Comparison of ENCODE assay signal across 10 mouse cellular contexts in genomic region chr6:99033062-99033461, GRCm38 (mm10).
DNase-seq lines count a peak whose midpoint lies in the region; ATAC-seq and TF ChIP-seq lines count a peak whose summit lies in the region.
"Had no signal": no experiment of that assay in that cellular context is flagged by ENCODE, and none has a peak within 500 bp of the region (broad histone marks: within the 10 kb centered on the region; RNA-seq: fewer than 3 reads in every experiment).

No protein-coding gene starts in this region.

- DNase-seq in layer of hippocampus, adult 2 months (ENCODE audit: low spot score in 2 of 2) = no peak
- DNase-seq in layer of hippocampus, adult 9-10 months (ENCODE audit: low spot score) = no peak
- DNase-seq in A20 (ENCODE audit: low read depth, low spot score) (peak; percentile 16), ES-CJ7 (ENCODE audit: low read depth, low spot score) (peak; percentile 70)
- DNase-seq in lung, embryonic 14.5 days = no peak
- no peak for DNase-seq in left cerebral cortex, postnatal 10 days (ENCODE audit: extremely low spot score in 1 of 2, low spot score in 2 of 2)
- DNase-seq in cerebellum, postnatal 14 days = no peak
- DNase-seq: adrenal gland, postnatal 25 days; liver, embryonic 13.5 days had no signal

- no peak overlapping the region for H3K4me2 ChIP-seq in lung, embryonic 14.5 days
- H3K4me2 ChIP-seq: intestine, embryonic 15.5 days; liver, embryonic 13.5 days had no signal

- H3K27me3 ChIP-seq in lung, embryonic 14.5 days (ENCODE audit: insufficient read depth, low read length) = no peaks in the 10 kb centered on the region
- H3K27me3 ChIP-seq: intestine, embryonic 15.5 days had no signal

- intact Hi-C loops in left cerebral cortex, postnatal 10 days (cut with DNase I) = no loop called here

- H3K9me3 ChIP-seq in lung, embryonic 14.5 days (ENCODE audit: low read depth, low read length) = no peaks in the 10 kb centered on the region
- H3K9me3 ChIP-seq: intestine, embryonic 15.5 days; liver, embryonic 13.5 days had no signal

- H3K4me1 ChIP-seq in lung, embryonic 14.5 days (ENCODE audit: insufficient read depth) = peaks cover 9% of the 10 kb centered on the region; the same call in 1 of the 2 replicates

- no peak overlapping the region for H3K9ac ChIP-seq in lung, embryonic 14.5 days
- H3K9ac ChIP-seq: intestine, embryonic 15.5 days; liver, embryonic 13.5 days had no signal

- no peaks in the 10 kb centered on the region for H3K36me3 ChIP-seq in lung, embryonic 14.5 days (ENCODE audit: insufficient read depth)
- H3K36me3 ChIP-seq: intestine, embryonic 15.5 days; liver, embryonic 13.5 days had no signal

- H3K4me3 ChIP-seq in layer of hippocampus, adult 2 months = no peak overlapping the region
- H3K4me3 ChIP-seq in lung, embryonic 14.5 days (ENCODE audit: low read depth, low read length) = no peak overlapping the region
- H3K4me3 ChIP-seq: intestine, embryonic 15.5 days; liver, embryonic 13.5 days had no signal

- no peak overlapping the region for H3K27ac ChIP-seq in layer of hippocampus, adult 2 months
- no peak overlapping the region for H3K27ac ChIP-seq in lung, embryonic 14.5 days (ENCODE audit: low read depth)
- H3K27ac ChIP-seq: intestine, embryonic 15.5 days; liver, embryonic 13.5 days had no signal

- peak; percentile 59 for TF ChIP-seq CTCF in layer of hippocampus, adult 2 months (conservative IDR thresholded peaks at IDR 0.05)
- TF ChIP-seq CTCF in lung, embryonic 14.5 days (IDR thresholded peaks at IDR 0.05; ENCODE audit: low read depth) = peak; percentile 44

- no peak for ATAC-seq in lung, embryonic 14.5 days (ENCODE audit: insufficient read depth)
- ATAC-seq: intestine, embryonic 15.5 days had no signal

- 38% methylated on average over 6 of the region's 6 CpGs for WGBS in lung, embryonic 14.5 days

Comparison
In these comparisons a context has a peak if more than half of its experiments do, and no peak if none do; other contexts are left out.
1. DNase-seq: peak in A20 (single experiment) and ES-CJ7 (single experiment); none in layer of hippocampus, adult 2 months (0 of 2), layer of hippocampus, adult 9-10 months (single experiment), lung, embryonic 14.5 days (single experiment), left cerebral cortex, postnatal 10 days (0 of 2) and cerebellum, postnatal 14 days (0 of 2).